Mouse (Mus musculus) G1E (cell line): ENCODE measurements at regions not wholly inside any gene's neighbourhood (a gene's known extent, or its start where the extent isn't known, plus 50 kb on each side); places are given as distances from the start of the nearest gene placed in this dataset.

Experiments used
- CTCF ChIP-seq: IDR thresholded peaks from 2 replicates; pipeline ENCODE4 v1.5.1; 2012; ENCODE audit warnings: low read depth, low read length, inconsistent platforms, mixed read lengths
- GATA1 ChIP-seq: IDR thresholded peaks from 2 replicates; pipeline ENCODE4 v1.6.1; 2012; ENCODE audit warnings: borderline replicate concordance, low read length, inconsistent platforms, mixed read lengths
- POLR2AphosphoS5 ChIP-seq: IDR thresholded peaks from 2 replicates; pipeline ENCODE4 v1.6.1; 2012; ENCODE audit warnings: low read depth, low read length, inconsistent platforms; ENCODE audit not compliant: insufficient replicate concordance
- TAL1 ChIP-seq: conservative IDR thresholded peaks from 2 replicates; pipeline ENCODE4 v1.6.1; 2012; ENCODE audit warnings: low read depth, low read length, inconsistent platforms, mixed read lengths

DNA sequence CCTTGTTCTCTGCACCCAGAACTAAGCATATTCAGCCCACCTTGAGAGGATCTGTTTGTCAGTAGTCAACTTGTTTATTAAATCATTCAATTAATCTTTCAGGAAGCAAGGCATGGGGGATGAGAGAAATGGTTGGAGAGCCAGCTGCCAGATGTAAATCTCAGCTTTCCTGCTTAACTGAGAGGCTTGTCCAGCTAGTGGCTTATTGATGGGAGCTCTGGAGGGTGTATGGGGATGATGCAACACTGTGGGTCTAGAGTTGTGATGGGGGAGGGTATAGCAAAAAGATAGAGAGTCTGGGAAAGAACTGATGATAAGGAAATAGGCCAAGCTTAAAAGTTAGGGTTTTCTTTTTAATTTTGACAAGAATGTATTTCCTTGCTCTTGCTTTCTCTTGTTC lies 2163.3 kb downstream of the 9330182O14Rik start:
- TF ChIP-seq CTCF (no peak), POLR2AphosphoS5 (no peak), TAL1 (no peak), GATA1 (no peak)
